Mouse (Mus musculus) brown adipose tissue, adult 24 weeks (tissue): ENCODE data around the gene Cdc6. TPM values are rescaled to one million over a fixed set of nuclear protein-coding genes. Genes with fewer than 3 reads are reported as not detected.
"Not testable (repeated sequence)": the region's sequence is repeated elsewhere in the genome, so short reads cannot be mapped to it uniquely, and the experiment has no call there.

Source experiments
- H3K27ac ChIP-seq: fragments of 200-500 bp; replicated peaks from 2 replicates; pipeline ENCODE4 v1.5.1; 2012; ENCODE audit warnings: low read depth, mild to moderate bottlenecking, low read length
- H3K4me1 ChIP-seq: fragments of 200-500 bp; 2 replicates; pipeline ENCODE4 v1.6.1; 2012; ENCODE audit warnings: low read length, mixed read lengths; ENCODE audit not compliant: control insufficient read depth, insufficient read depth, insufficient read length
- H3K4me3 ChIP-seq: fragments of 200-500 bp; 2 replicates; pipeline ENCODE4 v1.5.1; 2012; ENCODE audit warnings: low read depth, mild to moderate bottlenecking, low read length, moderate library complexity; ENCODE audit not compliant: insufficient read depth
- polyA plus RNA-seq: library from polyadenylated mRNA; stranded (reverse); fragments of >200 nt; gene quantifications from 2 replicates; pipeline ENCODE4 v1.2.4, GENCODE M21; 2012; ENCODE audit not compliant: missing spikeins, insufficient read depth, insufficient read length

Gene Cdc6
- polyA plus RNA-seq, 1 experiment = 0.28 TPM

GRCm38 (mm10) chr11:98933151-98933550 is 25.6 kb downstream of the Cdc6 start:
- no peak overlapping the region for H3K4me3 ChIP-seq
- H3K4me1 ChIP-seq = peaks cover 26% of the 10 kb centered on the region
- H3K27ac ChIP-seq = no peak overlapping the region

DNA sequence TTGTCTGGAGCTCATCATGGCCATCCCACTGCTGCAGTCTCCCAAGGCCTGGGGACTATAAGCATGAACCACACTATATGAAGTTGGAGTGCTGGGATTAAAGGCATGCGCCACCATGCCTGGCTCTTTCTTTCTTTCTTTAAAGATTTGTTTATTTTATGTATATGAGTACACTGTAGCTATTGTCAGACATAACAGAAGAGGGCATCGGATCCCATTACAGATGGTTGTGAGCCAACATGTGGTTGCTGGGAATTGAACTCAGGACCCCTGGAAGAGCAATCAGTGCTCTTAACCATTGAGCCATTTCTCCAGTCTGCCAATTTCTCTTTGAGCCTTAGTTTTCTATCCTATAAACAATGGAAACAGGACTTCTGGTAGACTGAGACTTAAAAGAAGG is 26.2 kb downstream of the Cdc6 start:
- H3K27ac ChIP-seq = not testable (repeated sequence)
- H3K4me1 ChIP-seq = peaks cover 32% of the 10 kb centered on the region

GRCm38 (mm10) chr11:98934367-98934766 is 26.8 kb downstream of the Cdc6 start:
- Histone ChIP-seq H3K27ac (no peak overlapping the region), H3K4me1 (peaks cover 35% of the 10 kb centered on the region), H3K4me3 (no peak overlapping the region)

More for the DNA sequence above, 26.2 kb downstream of the Cdc6 start:
- H3K4me3 ChIP-seq = not testable (repeated sequence)

DNA sequence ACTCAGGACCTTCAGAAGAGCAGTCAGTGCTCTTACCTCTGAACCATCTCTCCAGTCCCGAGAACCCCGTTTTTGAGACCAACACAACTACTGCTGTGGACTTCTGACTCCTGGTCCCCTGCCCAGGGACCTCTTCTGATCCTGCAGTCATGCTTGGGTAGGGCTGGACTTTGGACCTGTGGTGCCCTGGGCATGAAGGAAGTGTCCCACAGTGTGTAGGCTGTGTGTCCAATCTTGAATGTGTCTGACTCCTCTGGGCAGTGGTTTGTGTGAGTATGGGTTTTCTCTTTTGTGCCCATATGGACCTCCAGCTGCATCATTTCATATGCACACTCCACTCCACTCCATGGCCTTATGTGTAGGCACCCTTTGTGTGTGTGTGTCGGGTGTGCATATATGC is 27.5 kb downstream of the Cdc6 start:
- Histone ChIP-seq H3K4me1 (peaks cover 39% of the 10 kb centered on the region), H3K27ac (no peak overlapping the region)

DNA sequence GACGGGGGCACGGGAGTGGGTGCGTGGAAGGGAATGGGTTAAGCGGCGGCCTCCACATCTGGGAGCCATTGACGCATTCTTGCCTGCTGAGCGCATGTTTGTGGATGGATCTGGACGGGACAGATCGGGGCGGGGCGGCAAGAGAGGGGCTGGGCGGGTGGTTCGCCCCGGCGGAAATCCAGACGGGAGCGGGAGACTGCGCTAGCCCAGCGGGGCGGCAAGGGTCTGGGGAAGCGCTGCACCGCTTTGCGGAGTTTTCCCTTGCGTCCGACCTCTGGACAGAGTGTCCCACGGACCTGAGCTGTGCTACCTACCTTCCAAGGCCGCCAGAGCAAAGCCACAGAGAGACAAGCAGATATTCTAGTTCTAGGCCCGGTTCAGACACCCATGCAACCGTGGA is 28.6 kb downstream of the Cdc6 start:
- Histone ChIP-seq H3K4me3 (peak overlapping the region; percentile 80), H3K27ac (peak overlapping the region; percentile 95), H3K4me1 (peaks cover 39% of the 10 kb centered on the region)

More for the DNA sequence above, 27.5 kb downstream of the Cdc6 start:
- H3K4me3 ChIP-seq = no peak overlapping the region

DNA sequence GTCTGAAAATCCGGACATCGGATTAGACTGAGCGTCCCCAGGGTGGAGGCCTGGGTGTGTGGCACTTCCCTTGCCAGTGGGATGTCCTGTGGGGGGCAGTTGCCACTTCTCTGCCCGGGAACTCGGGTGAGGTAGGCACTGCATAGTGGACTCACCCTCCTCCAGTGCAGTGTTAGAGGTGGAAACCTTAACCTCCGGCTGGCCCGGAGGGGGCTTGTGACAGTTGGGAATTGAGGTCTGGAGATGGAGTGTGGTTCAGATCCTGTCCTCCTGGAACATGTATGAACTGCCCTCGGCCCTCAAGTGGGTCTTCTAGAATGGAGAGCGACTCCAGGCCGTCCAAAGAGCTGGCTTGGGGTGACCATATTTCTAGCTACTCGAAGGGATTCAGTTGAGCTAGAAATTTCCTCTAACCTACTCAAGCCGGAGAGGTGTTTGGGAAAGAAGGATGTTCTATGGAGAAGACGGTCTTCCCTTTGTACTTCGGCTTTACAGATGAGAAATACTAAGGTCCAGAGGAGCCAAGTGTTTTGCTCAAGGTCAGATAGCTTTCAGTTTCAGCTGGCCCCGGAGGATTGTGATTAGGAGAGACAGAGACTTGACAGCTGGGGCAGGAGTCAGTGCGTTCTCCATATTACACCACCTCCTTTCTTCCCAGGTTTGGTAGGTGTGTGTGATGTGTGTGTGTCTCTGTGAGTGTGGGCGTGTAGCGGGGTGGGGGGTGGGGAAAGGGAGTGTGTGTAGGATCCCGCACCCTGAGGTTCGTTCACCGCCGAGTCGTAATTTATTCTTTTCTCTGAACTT is 29.2 kb downstream of the Cdc6 start:
- Histone ChIP-seq H3K4me3 (peak overlapping the region; percentile 80), H3K4me1 (peaks cover 36% of the 10 kb centered on the region), H3K27ac (peak overlapping the region; percentile 95)

DNA sequence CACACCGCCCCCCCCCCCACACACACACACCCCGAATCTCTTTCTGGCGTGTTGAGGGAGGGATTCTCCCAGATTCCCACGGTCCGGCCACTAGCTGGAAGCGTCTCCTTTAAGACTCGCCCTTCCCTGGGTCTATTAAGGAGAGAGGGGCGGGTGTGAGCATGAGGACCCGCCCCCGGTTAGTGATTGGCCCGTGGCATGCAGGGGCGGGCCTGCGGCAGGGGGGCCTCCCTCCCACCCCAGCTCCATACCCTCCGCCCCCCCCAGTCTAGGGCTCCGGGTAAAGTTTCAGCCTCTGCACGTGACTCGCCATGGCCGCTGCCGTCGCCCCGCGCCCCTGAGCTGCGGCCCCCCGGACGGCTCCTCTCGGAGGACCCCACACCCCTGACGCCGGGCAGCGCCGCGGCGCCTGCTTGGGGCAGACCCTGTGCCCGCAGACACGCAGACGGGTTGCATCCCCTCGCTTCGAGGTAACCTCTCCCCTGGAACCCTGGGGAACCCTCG is 29.9 kb downstream of the Cdc6 start:
- peak overlapping the region; percentile 87 for H3K4me3 ChIP-seq
- H3K4me1 ChIP-seq = peaks cover 40% of the 10 kb centered on the region
- peak overlapping the region; percentile 95 for H3K27ac ChIP-seq

- peak overlapping the region; percentile 87 for H3K4me3 ChIP-seq
- peak overlapping the region; percentile 69 for H3K27ac ChIP-seq
- H3K4me1 ChIP-seq = peaks cover 38% of the 10 kb centered on the region
Observed at GRCm38 (mm10) chr11:98937914-98938694, 30.5 kb downstream of the Cdc6 start.

DNA sequence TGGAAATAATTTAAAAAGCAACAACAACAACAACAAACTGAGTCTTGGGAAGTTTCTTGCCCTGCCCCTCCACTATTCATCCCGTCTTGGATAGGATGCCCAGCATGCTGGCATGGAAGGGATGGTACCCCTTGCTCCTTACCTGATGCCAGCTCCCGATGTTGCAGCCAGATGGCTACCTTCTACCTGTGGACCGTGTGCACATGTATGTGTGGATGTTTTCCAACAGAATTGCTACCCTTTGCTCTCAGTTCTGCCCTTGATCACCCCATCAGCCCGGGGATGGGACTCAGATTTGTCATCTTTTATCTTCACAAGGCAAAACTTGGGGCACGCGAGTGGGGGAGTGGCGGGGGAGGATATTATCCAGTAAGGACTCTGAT is 31.1 kb downstream of the Cdc6 start:
- Histone ChIP-seq H3K4me3 (peak overlapping the region; percentile 87), H3K4me1 (peaks cover 40% of the 10 kb centered on the region), H3K27ac (peak overlapping the region; percentile 69; the same call in 1 of the 2 replicates)

GRCm38 (mm10) chr11:98939084-98939952 is 31.7 kb downstream of the Cdc6 start:
- peaks cover 46% of the 10 kb centered on the region for H3K4me1 ChIP-seq
- H3K4me3 ChIP-seq = peak overlapping the region; percentile 87
- H3K27ac ChIP-seq = no peak overlapping the region

DNA sequence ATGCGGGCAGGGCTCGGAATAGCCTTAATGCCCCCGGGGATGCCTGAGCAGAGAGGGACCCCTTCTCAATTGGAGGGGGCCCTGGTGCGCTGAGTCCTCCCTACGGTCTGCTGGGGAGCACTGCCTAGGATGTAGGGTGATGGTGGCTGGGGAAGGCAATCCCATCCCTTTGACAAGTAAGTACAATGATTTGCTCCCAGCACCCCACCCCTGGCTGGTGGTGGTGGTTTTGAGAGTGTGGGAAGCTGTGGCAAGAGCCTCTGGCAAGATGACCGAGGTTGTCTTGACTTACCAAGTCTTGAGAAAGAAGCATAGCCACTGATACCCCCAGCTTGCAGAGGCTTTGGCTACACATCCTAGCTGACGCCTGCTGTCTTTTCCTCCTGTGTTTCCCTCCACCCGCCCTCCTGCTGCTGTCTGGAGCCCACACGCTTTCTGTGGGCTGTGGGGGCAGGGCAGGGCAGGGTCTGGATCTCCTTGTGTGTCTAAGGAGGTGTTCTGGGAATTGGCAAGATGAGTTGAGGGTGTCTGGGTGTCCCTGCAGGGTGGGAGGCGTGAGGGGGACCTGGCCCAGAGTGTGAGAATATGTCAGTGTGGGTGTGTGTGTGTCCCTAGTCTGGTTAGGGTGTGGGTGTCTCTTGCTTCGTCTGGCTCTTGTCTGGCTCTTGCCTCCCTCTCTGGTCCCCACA is 32.5 kb downstream of the Cdc6 start:
- peak overlapping the region; percentile 12 for H3K4me3 ChIP-seq
- peaks cover 54% of the 10 kb centered on the region for H3K4me1 ChIP-seq
- H3K27ac ChIP-seq = 0 out of 2 replicates have a peak overlapping the region, but pooled peaks have one; percentile 8

DNA sequence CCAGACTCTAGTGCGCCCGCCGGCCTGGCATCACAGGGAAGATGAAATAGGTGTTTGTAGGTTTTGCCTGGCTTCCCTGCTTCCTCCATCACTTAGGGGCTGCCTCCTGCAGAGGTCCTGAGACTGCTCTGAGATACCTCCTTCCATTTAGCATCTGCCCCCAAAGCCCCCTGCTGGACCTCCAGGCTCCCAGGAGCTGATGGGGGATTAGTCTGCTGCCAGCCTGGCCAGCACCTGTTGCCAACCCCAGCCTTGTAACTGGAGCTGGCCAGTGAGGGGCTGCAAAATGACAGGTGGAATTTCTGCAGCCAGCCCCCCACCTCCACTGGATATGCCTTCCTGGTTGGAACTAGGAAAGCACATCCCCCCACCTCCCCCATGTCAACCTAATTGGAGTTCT is 33.2 kb downstream of the Cdc6 start:
- Histone ChIP-seq H3K27ac (peak overlapping the region; percentile 54), H3K4me1 (peaks cover 60% of the 10 kb centered on the region), H3K4me3 (0 out of 2 replicates have a peak overlapping the region, but pooled peaks have one; percentile 57)

DNA sequence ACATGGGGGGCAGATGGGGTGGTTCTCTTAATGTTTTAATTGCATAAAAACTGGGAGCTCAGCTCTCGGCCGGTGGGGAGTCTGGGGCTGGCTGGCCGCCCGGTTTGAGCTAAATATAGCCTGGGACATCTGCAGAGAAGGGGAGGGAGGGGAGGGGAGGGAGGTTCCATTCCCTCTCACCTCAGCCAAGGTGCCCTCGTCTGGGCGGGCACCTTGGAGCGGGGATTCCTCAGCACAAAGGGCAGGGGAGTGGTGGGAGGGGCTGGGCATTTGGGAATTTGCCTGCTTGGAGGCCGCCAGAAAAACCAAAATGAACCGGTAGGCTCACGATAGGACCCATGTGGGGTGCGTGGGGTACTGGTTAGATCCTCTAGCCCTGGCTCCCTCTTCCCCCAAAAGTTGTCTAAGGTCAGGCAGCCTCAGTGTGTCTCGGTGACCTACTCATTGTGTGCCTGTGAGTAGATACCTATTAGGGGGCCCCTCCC is 33.8 kb downstream of the Cdc6 start:
- peaks cover 62% of the 10 kb centered on the region for H3K4me1 ChIP-seq
- peak overlapping the region; percentile 98 for H3K27ac ChIP-seq

More for the DNA sequence above, 33.8 kb downstream of the Cdc6 start:
- H3K4me3 ChIP-seq = peak overlapping the region; percentile 57
